Mouse (Mus musculus) lung, postnatal 36 days (tissue): ENCODE measurements at regions not wholly inside any gene's neighbourhood (a gene's known extent, or its start where the extent isn't known, plus 50 kb on each side); places are given as distances from the start of the nearest gene placed in this dataset.

Experiments used
- DNase-seq: peaks from one replicate; pipeline ENCODE4 v3.0.0; 2022; ENCODE audit warnings: mixed read lengths

DNA sequence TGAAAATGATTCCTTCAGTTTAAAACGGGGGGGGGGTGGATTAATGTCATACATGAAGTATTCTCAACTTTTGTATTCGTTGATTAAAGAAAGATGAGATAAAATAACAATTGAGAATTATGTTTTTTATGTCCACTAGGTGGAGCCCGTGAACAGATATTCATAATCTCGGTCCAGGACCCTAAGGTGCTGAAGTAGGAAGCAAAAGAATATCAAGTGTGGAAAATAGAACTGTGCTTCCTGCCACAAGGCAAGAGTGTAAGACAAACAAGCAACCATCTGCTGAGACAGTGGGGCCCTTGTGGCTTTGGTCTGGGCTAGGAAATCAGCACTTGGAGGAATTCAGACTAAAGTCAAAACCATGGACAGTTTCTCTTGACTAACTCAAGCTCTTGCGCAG lies 50.9 kb upstream of the Kap start:
- DNase-seq: peak; percentile 49

- no peak for DNase-seq
Observed at GRCm38 (mm10) chr6:133934667-133935066, 81.1 kb upstream of the Kap start.

GRCm38 (mm10) chr6:133935671-133936070 lies 82.1 kb upstream of the Kap start:
- no peak for DNase-seq

- no peak for DNase-seq
Observed at GRCm38 (mm10) chr6:133959902-133960634, 75.4 kb upstream of the Etv6 start.

- peak; percentile 95 for DNase-seq
Observed at GRCm38 (mm10) chr6:133960713-133961112, 74.8 kb upstream of the Etv6 start.

DNA sequence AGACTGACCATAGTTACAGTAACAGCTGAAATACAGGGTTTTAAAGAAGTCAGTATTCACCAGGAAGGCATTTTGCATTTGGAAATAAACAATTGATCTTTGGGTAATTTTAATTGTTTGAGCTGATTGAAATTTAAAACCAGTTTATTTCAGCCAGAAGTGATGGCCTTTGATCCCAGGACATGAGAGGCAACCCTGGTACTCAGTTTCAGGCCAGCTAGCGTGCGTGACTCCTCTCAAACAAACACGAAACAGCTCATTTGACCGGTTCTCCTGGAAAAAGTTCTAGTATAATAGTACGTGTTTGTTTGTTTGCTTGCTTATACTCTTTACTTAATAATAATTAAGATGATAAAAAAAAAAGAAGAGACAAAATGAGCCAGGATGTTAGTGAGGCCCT lies 72.9 kb upstream of the Etv6 start:
- DNase-seq: no peak

DNA sequence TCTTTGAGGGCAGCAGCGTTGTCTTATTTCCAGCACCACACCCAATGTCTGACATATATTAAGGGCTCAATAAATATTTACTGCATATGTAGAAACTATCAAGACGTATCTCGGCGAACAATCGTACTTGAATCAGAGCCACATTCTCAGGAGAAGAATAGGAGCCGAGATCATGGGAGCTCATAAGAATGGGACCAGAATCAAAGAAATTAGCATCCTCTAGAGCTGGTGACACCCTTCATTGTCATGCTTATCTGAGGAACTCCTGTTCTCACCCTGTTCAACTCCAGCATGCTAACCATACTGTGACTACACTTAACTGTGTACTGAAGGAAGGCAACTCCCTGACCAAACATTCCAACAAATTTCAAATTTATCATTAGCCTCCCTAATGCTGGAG lies 72.2 kb upstream of the Etv6 start:
- DNase-seq: no peak

DNA sequence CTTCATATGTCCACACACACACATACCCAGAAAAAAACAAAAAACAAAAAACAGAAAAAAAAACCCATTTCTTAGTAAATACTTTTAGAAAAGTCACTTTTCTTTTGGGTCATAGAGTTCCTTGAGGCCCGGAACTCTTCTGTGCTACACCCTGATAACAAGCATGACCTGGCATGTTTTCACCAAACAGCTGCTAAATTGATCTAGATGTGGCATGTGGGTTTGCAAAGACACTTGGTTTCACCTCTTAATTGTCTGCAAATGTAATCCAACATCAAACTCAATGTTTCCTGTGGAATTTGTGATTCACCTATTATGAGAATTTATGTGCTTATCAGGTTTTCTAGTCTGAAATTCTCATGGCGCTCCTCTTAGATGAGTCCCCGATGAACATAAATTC lies 68.2 kb upstream of the Etv6 start:
- no peak for DNase-seq

DNA sequence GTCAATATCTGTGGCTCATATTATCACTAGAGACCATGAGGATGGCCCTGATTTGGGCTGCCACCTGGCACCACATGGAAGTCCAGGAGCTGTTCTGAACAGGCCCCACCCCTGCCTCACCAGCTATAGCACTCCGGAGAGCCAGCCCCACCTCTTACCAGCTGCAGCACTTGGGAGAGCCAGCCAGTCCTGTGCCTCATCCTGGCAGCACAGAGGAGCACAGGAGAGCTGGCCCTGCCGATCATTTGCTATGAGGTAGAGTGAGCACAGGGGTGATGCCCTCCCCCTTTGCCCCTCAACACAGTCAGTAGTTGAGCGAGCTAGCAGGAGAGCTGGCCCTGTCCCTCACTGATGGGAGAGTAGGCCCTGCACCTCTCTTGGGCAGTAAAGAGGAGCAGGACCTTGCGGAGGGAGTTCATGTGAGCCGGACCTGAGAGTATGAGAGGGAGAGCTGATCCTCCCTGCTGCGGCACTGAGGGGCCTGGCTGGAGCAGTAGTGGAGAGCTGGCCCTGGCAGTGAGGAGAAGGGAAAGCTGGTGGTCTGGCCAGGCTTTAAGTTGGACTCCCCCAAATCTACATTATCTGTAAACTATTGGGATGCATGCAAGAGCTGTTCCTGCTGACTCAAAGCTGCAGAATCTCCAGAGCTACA lies 63.3 kb upstream of the Etv6 start:
- no peak for DNase-seq

GRCm38 (mm10) chr6:133973205-133973838 lies 62.2 kb upstream of the Etv6 start:
- DNase-seq: no peak

GRCm38 (mm10) chr6:133975951-133976350 lies 59.5 kb upstream of the Etv6 start:
- DNase-seq: no peak

GRCm38 (mm10) chr6:133976854-133977253 lies 58.6 kb upstream of the Etv6 start:
- no peak for DNase-seq

- no peak for DNase-seq
Observed at GRCm38 (mm10) chr6:133983804-133984514, 51.5 kb upstream of the Etv6 start.

- no peak for DNase-seq
Observed at GRCm38 (mm10) chr6:133984666-133985355, 50.7 kb upstream of the Etv6 start.
